Mouse (Mus musculus): Measurements from ENCODE around the gene Zfp653. TPM values are rescaled to one million over a fixed set of nuclear protein-coding genes. Genes with fewer than 3 reads are reported as not detected.

Gene Zfp653
- total and polyA plus RNA-seq, 3 experiments: 9.0 to 11.4 (median 10.4) TPM

DNA sequence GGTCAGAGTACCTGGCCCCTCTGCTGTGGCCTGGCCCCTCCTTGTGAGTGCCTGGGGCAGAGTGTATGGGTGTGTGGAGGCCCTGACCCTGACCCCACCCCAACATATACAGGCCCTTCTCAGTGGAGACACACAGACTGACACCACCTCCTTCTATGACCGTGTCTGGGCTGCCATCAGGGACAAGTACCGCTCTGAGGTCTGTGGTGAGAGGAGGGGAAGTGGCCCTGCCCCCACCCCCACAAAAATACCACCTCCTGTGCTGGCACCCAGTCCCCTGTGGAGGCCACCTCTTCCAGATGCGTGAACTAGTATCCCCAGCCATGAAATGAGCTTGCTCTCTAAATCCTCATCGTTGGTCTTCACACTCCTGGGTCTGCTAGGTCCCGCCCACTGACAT lies 60.1 kb downstream of the Zfp653 start:
- H3K27me3 ChIP-seq (replicated peaks): no peaks in the 10 kb centered on the region
- TF ChIP-seq JUN (IDR thresholded peaks at IDR 0.05; ENCODE audit: insufficient read depth, low read depth, low read length) (no peak), ELF1 (IDR thresholded peaks at IDR 0.05; ENCODE audit: low read depth, low read length) (no peak), E2F4 (IDR thresholded peaks at IDR 0.05; ENCODE audit: insufficient replicate concordance, low read depth, low read length) (no peak), RAD21 (IDR thresholded peaks at IDR 0.05; ENCODE audit: low read depth, low read length) (no peak), TCF12 (IDR thresholded peaks at IDR 0.05; ENCODE audit: low read depth, low read length) (no peak), HCFC1 (IDR thresholded peaks at IDR 0.05; ENCODE audit: low read depth, low read length) (no peak), SMC3 (IDR thresholded peaks at IDR 0.05; ENCODE audit: low read depth, low read length) (no peak), USF2 (conservative IDR thresholded peaks at IDR 0.05; ENCODE audit: low read depth, low read length) (no peak), MAX (IDR thresholded peaks at IDR 0.05; ENCODE audit: low read length) (no peak), KAT2A (IDR thresholded peaks at IDR 0.05; ENCODE audit: insufficient replicate concordance, low read length) (no peak), SIN3A (IDR thresholded peaks at IDR 0.05; ENCODE audit: low read length) (no peak), UBTF (IDR thresholded peaks at IDR 0.05; ENCODE audit: low read depth, low read length) (no peak)
- no peaks in the 10 kb centered on the region for H3K9me3 ChIP-seq (replicated peaks; ENCODE audit: low read length)
- peaks cover 84 to 93% of the 10 kb centered on the region in 2 experiments for H3K36me3 ChIP-seq (replicated peaks in 1 of 2; ENCODE audit: control insufficient read depth in 1 of 2, insufficient read depth in 1 of 2, low read length in 1 of 2)
- no peak overlapping the region for H3K4me2 ChIP-seq (ENCODE audit: insufficient read depth, low read depth, poor library complexity, severe bottlenecking)
- DNase-seq (ENCODE audit: extremely low read depth): no peak
- H3K4me3 ChIP-seq (replicated peaks in 1 of 3; ENCODE audit: low read depth in 2 of 3, low read length in 2 of 3, poor library complexity in 1 of 3): no peak overlapping the region
- H3K27ac ChIP-seq (ENCODE audit: insufficient read depth, low read depth): no peak overlapping the region
- no peak overlapping the region for H3K9ac ChIP-seq (ENCODE audit: insufficient read depth, low read depth)
- in situ Hi-C loops (cut with MboI; ENCODE audit: low pct_ligation_motif_present, low pct_unique_long_range_greater_than_20kb, low sequenced_read_pairs): no loop called here
- peaks cover 3 to 23% of the 10 kb centered on the region in 2 experiments; a peak in 3 of 4 replicates for H3K4me1 ChIP-seq (ENCODE audit: control insufficient read depth in 1 of 2, insufficient read depth in 2 of 2)
- H3K79me2 ChIP-seq (replicated peaks; ENCODE audit: control insufficient read depth, extremely low read depth, insufficient read depth, poor library complexity, severe bottlenecking): no peaks in the 10 kb centered on the region
- dilution Hi-C loops (cut with MboI; ENCODE audit: extremely low pct_ligation_motif_present, extremely low pct_unique_long_range_greater_than_20kb, low sequenced_read_pairs): no loop called here

Other genes starting within 250 kb of the Zfp653 start
Only the 20 nearest of the 22 such genes appear.
- 3.3 and 3.4 TPM in 2 replicates for gene Dock6, start 218.7 kb downstream of the Zfp653 start, total RNA-seq (2012; rRNA removed)
- gene Dock6, start 218.7 kb downstream of the Zfp653 start, total RNA-seq (2014; rRNA removed): 0.26 and 0.79 TPM in 2 replicates
- gene Dock6, start 218.7 kb downstream of the Zfp653 start, polyA plus RNA-seq (2012; ENCODE audit: insufficient read length, low read depth): 3.6 TPM in 2 replicates
- gene Rab3d, start 153.2 kb downstream of the Zfp653 start, total RNA-seq (2012; rRNA removed): 2.0 and 3.7 TPM in 2 replicates
- 0.77 and 0.90 TPM in 2 replicates for gene Rab3d, start 153.2 kb downstream of the Zfp653 start, total RNA-seq (2014; rRNA removed)
- gene Rab3d, start 153.2 kb downstream of the Zfp653 start, polyA plus RNA-seq (2012; ENCODE audit: insufficient read length, low read depth): 0.35 and 0.91 TPM in 2 replicates
- gene Ccdc159, start 143.9 kb downstream of the Zfp653 start, total RNA-seq (2012; rRNA removed): not detected in 2 replicates
- not detected in 2 replicates for gene Ccdc159, start 143.9 kb downstream of the Zfp653 start, total RNA-seq (2014; rRNA removed)
- gene Ccdc159, start 143.9 kb downstream of the Zfp653 start, polyA plus RNA-seq (2012; ENCODE audit: insufficient read length, low read depth): not detected in 2 replicates
- 2.4 and 2.9 TPM in 2 replicates for gene Tmem205, start 143.8 kb downstream of the Zfp653 start, total RNA-seq (2012; rRNA removed)
- 2.4 and 2.9 TPM in 2 replicates for gene Tmem205, start 143.8 kb downstream of the Zfp653 start, total RNA-seq (2014; rRNA removed)
- gene Tmem205, start 143.8 kb downstream of the Zfp653 start, polyA plus RNA-seq (2012; ENCODE audit: insufficient read length, low read depth): 0.87 and 1.6 TPM in 2 replicates
- not detected in 2 replicates for gene Plppr2, start 134.3 kb downstream of the Zfp653 start, total RNA-seq (2012; rRNA removed)
- not detected in 2 replicates for gene Plppr2, start 134.3 kb downstream of the Zfp653 start, total RNA-seq (2014; rRNA removed)
- gene Plppr2, start 134.3 kb downstream of the Zfp653 start, polyA plus RNA-seq (2012; ENCODE audit: insufficient read length, low read depth): not detected in 2 replicates
- gene Swsap1, start 115.6 kb downstream of the Zfp653 start, total RNA-seq (2012; rRNA removed): 4.0 and 4.4 TPM in 2 replicates
- gene Swsap1, start 115.6 kb downstream of the Zfp653 start, total RNA-seq (2014; rRNA removed): 4.1 and 4.4 TPM in 2 replicates
- 2.9 and 3.1 TPM in 2 replicates for gene Swsap1, start 115.6 kb downstream of the Zfp653 start, polyA plus RNA-seq (2012; ENCODE audit: insufficient read length, low read depth)
- 0.80 and 2.0 TPM in 2 replicates for gene Epor, start 107.9 kb downstream of the Zfp653 start, total RNA-seq (2012; rRNA removed)
- gene Epor, start 107.9 kb downstream of the Zfp653 start, total RNA-seq (2014; rRNA removed): not detected in 2 replicates
- 0.18 and 0.20 TPM in 2 replicates for gene Epor, start 107.9 kb downstream of the Zfp653 start, polyA plus RNA-seq (2012; ENCODE audit: insufficient read length, low read depth)
- not detected in 2 replicates for gene Rgl3, start 81.9 kb downstream of the Zfp653 start, total RNA-seq (2012; rRNA removed)
- gene Rgl3, start 81.9 kb downstream of the Zfp653 start, total RNA-seq (2014; rRNA removed): not detected in 2 replicates
- gene Rgl3, start 81.9 kb downstream of the Zfp653 start, polyA plus RNA-seq (2012; ENCODE audit: insufficient read length, low read depth): not detected in 2 replicates
- gene Ccdc151, start 68.7 kb downstream of the Zfp653 start, total RNA-seq (2012; rRNA removed): 0.21 and 0.25 TPM in 2 replicates
- 0.13 and 0.20 TPM in 2 replicates for gene Ccdc151, start 68.7 kb downstream of the Zfp653 start, total RNA-seq (2014; rRNA removed)
- 0.16 and 0.23 TPM in 2 replicates for gene Ccdc151, start 68.7 kb downstream of the Zfp653 start, polyA plus RNA-seq (2012; ENCODE audit: insufficient read length, low read depth)
- 144 and 160 TPM in 2 replicates for gene Prkcsh, start 68.6 kb downstream of the Zfp653 start, total RNA-seq (2012; rRNA removed)
- gene Prkcsh, start 68.6 kb downstream of the Zfp653 start, total RNA-seq (2014; rRNA removed): 65.5 and 72.1 TPM in 2 replicates
- 143 and 148 TPM in 2 replicates for gene Prkcsh, start 68.6 kb downstream of the Zfp653 start, polyA plus RNA-seq (2012; ENCODE audit: insufficient read length, low read depth)
- 0.04 TPM in 1 of 2 replicates, not detected in the other for gene Elavl3, start 19.4 kb downstream of the Zfp653 start, total RNA-seq (2012; rRNA removed)
- gene Elavl3, start 19.4 kb downstream of the Zfp653 start, total RNA-seq (2014; rRNA removed): not detected in 2 replicates
- gene Elavl3, start 19.4 kb downstream of the Zfp653 start, polyA plus RNA-seq (2012; ENCODE audit: insufficient read length, low read depth): 0.06 and 0.10 TPM in 2 replicates
- not detected in 2 replicates for gene Gm49318, start 117 bp downstream of the Zfp653 start, total RNA-seq (2012; rRNA removed)
- not detected in 2 replicates for gene Gm49318, start 117 bp downstream of the Zfp653 start, total RNA-seq (2014; rRNA removed)
- gene Gm49318, start 117 bp downstream of the Zfp653 start, polyA plus RNA-seq (2012; ENCODE audit: insufficient read length, low read depth): not detected in 2 replicates
- gene Ecsit, start 14.1 kb upstream of the Zfp653 start, total RNA-seq (2012; rRNA removed): 57.1 and 59.4 TPM in 2 replicates
- gene Ecsit, start 14.1 kb upstream of the Zfp653 start, total RNA-seq (2014; rRNA removed): 37.7 and 38.7 TPM in 2 replicates
- 45.2 and 48.5 TPM in 2 replicates for gene Ecsit, start 14.1 kb upstream of the Zfp653 start, polyA plus RNA-seq (2012; ENCODE audit: insufficient read length, low read depth)
- gene Cnn1, start 27.8 kb upstream of the Zfp653 start, total RNA-seq (2012; rRNA removed): not detected in 2 replicates
- not detected in 2 replicates for gene Cnn1, start 27.8 kb upstream of the Zfp653 start, total RNA-seq (2014; rRNA removed)
- gene Cnn1, start 27.8 kb upstream of the Zfp653 start, polyA plus RNA-seq (2012; ENCODE audit: insufficient read length, low read depth): not detected in 2 replicates
- gene Elof1, start 45.8 kb upstream of the Zfp653 start, total RNA-seq (2012; rRNA removed): 111 and 148 TPM in 2 replicates
- gene Elof1, start 45.8 kb upstream of the Zfp653 start, total RNA-seq (2014; rRNA removed): 120 and 142 TPM in 2 replicates
- 96.9 and 107 TPM in 2 replicates for gene Elof1, start 45.8 kb upstream of the Zfp653 start, polyA plus RNA-seq (2012; ENCODE audit: insufficient read length, low read depth)
- 0.29 and 0.34 TPM in 2 replicates for gene Acp5, start 64.3 kb upstream of the Zfp653 start, total RNA-seq (2012; rRNA removed)
- not detected in 2 replicates for gene Acp5, start 64.3 kb upstream of the Zfp653 start, total RNA-seq (2014; rRNA removed)
- 0.30 TPM in 1 of 2 replicates, not detected in the other for gene Acp5, start 64.3 kb upstream of the Zfp653 start, polyA plus RNA-seq (2012; ENCODE audit: insufficient read length, low read depth)
- gene Pigyl, start 85.5 kb upstream of the Zfp653 start, total RNA-seq (2012; rRNA removed): 22.4 and 24.9 TPM in 2 replicates
- gene Pigyl, start 85.5 kb upstream of the Zfp653 start, total RNA-seq (2014; rRNA removed): 4.3 and 5.0 TPM in 2 replicates
- gene Pigyl, start 85.5 kb upstream of the Zfp653 start, polyA plus RNA-seq (2012; ENCODE audit: insufficient read length, low read depth): 17.7 and 22.8 TPM in 2 replicates
- not detected in 2 replicates for gene Zfp872, start 116.7 kb upstream of the Zfp653 start, total RNA-seq (2012; rRNA removed)
- gene Zfp872, start 116.7 kb upstream of the Zfp653 start, total RNA-seq (2014; rRNA removed): not detected in 2 replicates
- not detected in 2 replicates for gene Zfp872, start 116.7 kb upstream of the Zfp653 start, polyA plus RNA-seq (2012; ENCODE audit: insufficient read length, low read depth)
- 14.0 and 14.2 TPM in 2 replicates for gene Zfp809, start 154.3 kb upstream of the Zfp653 start, total RNA-seq (2012; rRNA removed)
- gene Zfp809, start 154.3 kb upstream of the Zfp653 start, total RNA-seq (2014; rRNA removed): 11.4 and 13.9 TPM in 2 replicates
- 23.8 and 24.1 TPM in 2 replicates for gene Zfp809, start 154.3 kb upstream of the Zfp653 start, polyA plus RNA-seq (2012; ENCODE audit: insufficient read length, low read depth)
- gene Zfp599, start 188.5 kb upstream of the Zfp653 start, total RNA-seq (2012; rRNA removed): 2.2 and 2.9 TPM in 2 replicates
- gene Zfp599, start 188.5 kb upstream of the Zfp653 start, total RNA-seq (2014; rRNA removed): 2.3 and 2.4 TPM in 2 replicates
- gene Zfp599, start 188.5 kb upstream of the Zfp653 start, polyA plus RNA-seq (2012; ENCODE audit: insufficient read length, low read depth): 1.7 and 2.1 TPM in 2 replicates